Mouse (Mus musculus) layer of hippocampus, adult 11-12 months (tissue): ENCODE data around the gene Arsa.

Source experiments
- DNase-seq: peaks from one replicate; pipeline ENCODE4 v3.0.0; 2022; ENCODE audit warnings: low spot score

Gene Arsa

GRCm38 (mm10) chr15:89477091-89477491, at the start of gene Arsa:
Arsa (minus strand) TSS chr15:89477425.
- no peak for DNase-seq

GRCm38 (mm10) chr15:89526776-89527325, 49.6 kb upstream of the Arsa start:
- no peak for DNase-seq

GRCm38 (mm10) chr15:89525896-89526295, 48.7 kb upstream of the Arsa start:
- no peak for DNase-seq

DNA sequence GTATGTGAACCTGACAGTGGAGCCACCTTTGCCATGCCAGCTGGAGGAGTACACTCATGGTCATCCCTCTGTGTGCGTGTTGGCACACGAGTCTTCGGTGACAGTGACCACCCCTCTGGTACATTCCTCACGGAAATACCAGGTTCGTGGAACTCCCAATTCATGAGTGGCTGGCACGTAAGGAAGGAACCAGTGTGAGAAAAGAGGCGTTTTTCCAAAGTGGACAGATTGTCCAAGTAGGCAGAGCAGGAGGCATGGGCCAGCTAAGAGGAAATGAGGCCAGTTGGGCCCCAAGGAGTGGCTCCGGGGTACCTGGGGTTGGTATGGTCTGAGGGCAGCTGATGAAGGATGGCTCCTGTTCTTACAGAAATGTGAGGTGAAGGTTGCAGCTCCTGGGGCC, 48.2 kb upstream of the Arsa start:
- DNase-seq, result no peak

DNA sequence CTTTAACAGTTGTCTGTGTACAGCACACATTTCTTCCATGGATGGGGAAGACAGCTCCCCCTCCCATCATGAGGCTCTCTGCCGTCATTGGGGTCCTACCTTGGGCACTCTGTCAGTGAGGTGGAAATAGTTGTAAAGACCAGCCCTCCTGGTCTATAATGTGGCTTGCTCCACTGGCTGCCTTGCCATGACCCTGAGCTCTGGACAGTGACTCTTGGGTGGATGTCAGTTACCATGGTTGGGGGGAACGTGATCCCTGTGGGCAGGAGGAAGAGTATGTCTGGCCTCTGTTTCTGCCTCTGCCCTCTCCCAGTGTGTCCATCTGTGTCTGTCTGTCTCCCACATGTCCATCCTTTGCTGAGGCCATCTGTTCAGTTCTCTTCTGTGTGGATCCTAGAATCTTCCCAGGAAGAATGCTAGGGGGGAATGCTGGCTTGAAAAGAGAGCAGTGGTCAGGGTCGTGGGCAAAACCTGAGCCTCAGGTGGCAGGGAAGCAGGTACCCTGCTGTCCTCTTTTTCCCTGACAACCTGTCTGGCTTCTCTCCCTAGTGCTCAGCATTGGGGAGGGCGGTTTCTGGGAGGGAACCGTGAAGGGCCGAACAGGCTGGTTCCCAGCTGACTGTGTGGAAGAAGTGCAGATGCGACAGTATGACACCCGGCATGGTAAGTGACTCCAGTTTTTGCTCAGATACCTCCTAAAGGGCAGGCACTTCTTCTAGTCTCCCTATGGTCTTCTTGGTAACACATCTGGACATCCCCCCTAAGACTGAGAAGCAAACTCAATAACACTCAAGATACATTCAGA, 47.6 kb upstream of the Arsa start:
- no peak for DNase-seq

DNA sequence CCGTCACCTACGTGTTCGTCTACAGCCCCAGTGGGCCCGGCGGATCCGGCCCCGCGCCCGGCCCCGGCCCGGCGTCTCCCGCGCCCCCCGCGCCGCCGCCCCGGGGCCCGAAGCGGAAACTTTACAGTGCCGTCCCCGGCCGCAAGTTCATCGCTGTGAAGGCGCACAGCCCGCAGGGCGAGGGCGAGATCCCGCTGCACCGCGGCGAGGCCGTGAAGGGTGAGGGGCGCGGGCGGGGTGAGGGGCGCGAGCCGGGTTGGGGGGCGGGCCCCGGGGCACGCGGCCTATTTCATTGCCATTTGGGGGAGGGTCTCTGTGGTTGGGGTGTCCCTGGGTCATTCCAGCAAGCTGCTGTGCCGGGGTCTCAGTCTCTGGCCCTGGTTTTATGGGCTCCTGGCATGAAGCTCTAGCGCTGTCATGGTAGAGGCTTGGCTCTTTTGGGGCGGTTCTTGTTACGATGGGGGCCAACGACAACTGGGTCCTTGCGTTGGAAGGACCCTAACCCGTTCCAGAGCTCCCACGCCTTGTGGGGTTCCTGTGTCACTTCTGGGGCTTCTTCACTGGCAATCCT, 46.9 kb upstream of the Arsa start:
- no peak for DNase-seq

DNA sequence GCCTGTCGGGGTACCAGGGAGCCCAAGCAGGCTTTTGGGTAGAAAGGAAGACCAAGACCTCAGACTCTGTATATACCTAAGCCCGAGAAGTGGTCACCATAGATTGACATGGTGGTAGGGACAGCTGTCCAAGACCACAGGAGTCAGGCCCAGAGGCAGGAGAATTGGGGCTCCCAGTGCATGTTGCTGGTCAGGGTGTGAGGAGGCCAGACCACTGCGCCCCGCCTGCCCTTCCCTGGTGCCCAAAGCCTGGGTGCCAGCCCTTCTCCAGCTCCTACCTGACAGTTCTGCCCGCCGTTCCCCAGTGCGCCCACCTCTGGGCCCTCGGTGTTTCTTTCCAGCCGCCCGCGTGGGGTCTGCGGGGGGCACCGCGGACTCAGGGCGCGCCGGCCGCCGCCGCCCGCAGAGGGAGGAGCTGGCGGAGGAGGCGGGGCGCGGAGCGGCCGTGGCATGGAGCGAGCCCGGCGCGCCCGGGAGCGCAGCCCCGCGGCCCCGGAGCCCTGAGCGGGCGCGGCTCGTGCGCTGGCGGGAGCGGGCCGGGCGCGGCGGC, 46.1 kb upstream of the Arsa start:
- no peak for DNase-seq

DNA sequence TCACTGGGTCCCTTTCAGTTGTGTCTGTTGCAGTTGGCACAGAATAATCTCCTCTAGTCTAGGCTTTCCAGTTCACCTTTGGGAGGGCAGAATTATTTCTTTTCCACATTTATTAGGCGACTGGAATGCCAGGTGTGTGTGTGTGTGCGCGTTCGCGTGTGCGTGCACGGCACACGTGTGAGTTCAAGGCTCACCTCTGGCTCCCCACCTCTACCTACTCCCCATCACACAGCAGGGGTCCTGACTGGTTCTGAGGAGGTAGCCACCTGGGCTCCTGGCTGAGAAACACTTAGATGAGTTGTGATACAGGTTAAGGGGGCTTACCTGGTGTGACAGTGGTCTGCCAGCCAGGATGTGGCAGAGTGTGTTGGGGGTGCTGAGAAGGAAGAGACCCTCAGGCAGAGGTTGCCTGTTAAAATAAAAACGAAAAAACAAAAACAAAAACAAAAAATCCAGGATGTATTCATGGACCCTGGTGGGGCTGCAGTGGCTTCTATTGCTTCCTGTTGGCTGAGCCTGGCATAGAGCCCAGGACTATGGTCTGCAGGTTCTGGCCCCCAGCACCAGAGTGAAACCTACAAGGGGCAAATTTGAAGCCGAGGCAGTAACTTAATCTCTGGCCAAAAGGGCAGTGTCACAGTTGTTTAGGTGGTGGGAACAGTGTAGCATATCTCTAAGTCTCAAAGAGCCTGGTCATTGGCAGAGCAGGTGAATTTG, 45.5 kb upstream of the Arsa start:
- DNase-seq, result no peak

DNA sequence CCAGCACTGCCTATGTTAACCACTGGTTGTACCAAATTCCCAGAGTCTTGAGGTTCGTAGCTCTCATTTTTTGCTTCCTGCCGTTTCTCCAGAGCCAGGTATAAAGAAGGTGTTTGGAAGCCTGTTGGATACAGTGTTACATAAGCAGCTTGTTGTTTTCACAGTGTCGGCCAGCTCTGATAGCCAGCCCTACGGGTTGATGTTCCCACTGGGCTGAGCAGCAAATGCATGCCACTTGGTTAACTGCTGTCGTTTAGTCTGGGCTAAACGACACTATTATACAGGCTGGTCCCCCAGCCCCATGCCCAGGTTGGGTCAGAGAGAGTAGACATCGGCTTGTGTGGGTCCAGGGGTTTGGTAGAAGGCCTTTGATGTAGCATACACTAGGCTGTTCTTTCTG, 44.7 kb upstream of the Arsa start:
- no peak for DNase-seq

DNA sequence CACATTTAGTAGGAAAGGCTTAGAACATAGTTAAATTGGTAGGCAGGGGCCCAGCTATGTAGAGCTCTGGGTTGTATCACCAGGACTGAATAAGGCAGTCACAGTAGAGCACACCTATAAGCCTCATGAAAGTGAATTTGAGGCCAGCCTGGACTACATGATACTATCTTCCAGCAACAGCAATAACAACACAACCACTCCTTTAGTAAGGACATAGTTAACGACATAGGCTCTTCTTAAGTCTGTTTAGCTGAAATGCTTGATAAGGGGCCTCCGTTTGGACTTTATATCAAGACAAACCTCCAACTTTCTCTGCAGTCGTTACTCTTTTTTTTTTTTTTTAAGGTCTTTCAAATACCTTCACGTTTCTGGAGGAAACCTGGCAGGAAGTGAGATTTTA, 35.5 kb upstream of the Arsa start:
- no peak for DNase-seq

DNA sequence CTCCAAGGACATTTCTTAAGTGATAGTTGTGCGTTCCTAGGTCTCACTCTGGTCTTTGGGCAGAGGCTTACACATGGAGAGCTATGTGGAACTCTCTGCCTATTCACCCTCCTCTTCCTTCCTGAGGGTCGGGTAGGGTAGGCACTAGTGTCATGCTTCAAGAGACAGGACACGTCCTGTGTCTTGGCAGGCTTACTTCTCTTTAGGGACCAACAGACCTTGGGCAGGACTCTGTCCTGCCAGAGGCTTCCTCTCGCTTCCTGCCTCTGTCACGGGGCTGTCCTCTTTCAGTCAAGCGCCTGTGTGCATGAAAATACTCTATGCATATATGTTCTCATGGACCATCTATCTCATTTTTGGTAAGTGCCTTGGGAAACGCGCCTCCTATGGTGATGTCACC, 30.5 kb upstream of the Arsa start:
- DNase-seq, result no peak

- DNase-seq, result no peak
Measured at GRCm38 (mm10) chr15:89504838-89505237, 27.6 kb upstream of the Arsa start.

DNA sequence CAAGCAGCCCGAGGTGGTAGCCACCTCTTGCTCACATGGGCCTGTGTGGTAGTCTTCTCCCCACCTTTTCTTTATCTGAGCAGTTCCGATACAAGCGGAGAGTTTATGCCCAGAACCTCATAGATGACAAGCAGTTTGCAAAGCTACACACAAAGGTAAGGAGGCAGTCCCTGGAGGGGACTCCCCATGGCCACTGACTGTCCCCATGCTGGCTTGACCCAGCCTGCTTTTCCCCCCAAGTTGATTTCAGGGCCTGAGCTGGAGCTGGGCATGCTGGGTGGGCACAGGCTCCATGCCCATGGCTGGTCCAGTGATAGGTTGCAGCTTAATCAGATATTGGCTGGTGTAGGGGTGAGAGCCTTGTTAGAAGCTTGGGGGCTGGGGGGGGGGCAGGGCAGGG, 24.1 kb upstream of the Arsa start:
- no peak for DNase-seq

- no peak for DNase-seq
Measured at GRCm38 (mm10) chr15:89500221-89500791, 23.1 kb upstream of the Arsa start.

GRCm38 (mm10) chr15:89499784-89500220, 22.6 kb upstream of the Arsa start:
- DNase-seq, result peak; percentile 48

- no peak for DNase-seq
Measured at GRCm38 (mm10) chr15:89498961-89499688, 21.9 kb upstream of the Arsa start, which contains the start of gene Shank3. Shank3 (plus strand) TSS chr15:89499623.

DNA sequence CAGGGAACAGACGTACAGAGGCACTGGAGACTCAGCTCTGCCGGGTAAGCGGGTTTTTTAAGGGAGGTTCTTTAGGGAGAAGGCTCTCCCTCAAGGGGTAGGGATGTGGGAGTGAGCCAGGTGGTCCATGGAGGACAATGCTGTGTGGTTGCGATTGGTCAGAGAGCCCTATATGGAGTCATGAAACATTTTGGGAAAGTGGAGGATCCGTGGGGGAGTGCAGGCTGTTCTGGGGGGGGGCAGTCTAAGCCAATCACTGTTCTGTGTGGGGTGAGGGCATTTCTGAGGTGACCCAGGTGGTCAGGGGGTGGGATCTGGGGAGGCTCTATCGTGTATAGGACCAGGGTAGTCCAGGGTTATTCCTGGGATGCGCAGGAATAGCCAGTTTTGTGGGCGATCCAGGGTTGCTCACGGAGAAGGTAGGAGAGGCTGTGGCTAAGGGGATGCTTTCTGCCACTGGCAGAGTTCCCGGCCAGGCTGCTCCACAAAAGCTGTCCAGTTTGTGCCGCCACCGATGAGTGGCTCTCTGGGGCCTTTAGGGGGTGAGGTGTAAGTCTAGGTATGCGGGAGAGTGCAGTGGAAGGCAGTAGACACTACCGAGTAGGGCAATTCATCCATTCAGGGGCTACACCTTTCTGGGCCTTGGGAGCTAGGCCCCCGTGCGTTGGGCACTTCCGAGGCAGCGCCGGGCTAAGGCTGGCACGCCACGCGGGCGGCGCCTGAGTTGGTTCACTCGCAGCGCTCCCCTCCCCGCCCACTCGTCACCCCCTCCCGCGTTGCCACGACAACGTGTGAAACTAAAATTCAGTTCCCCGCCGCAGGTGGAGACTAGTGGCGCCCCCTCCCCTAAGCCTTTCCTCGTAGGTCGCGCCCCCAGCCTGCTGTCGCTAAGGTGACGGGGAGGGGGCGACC, 21.1 kb upstream of the Arsa start:
- DNase-seq, result peak; percentile 75

- no peak for DNase-seq
Measured at GRCm38 (mm10) chr15:89497391-89498048, 20.3 kb upstream of the Arsa start.

- DNase-seq, result no peak
Measured at GRCm38 (mm10) chr15:89496841-89497240, 19.6 kb upstream of the Arsa start.

- DNase-seq, result no peak
Measured at GRCm38 (mm10) chr15:89496131-89496530, 18.9 kb upstream of the Arsa start.
